Mouse (Mus musculus): ENCODE data around the gene Znhit6. TPM values are rescaled to one million over a fixed set of nuclear protein-coding genes. Genes with fewer than 3 reads are reported as not detected.

The Znhit6 gene
- total RNA-seq, 4 experiments from 2014 or later = 12.3 to 18.3 (median 13.4) TPM

GRCm38 (mm10) chr3:145605437-145606123 is 29.6 kb downstream of the Znhit6 start:
- no peak for DNase-seq (ENCODE audit: low spot score)

GRCm38 (mm10) chr3:145608320-145608719 is 32.3 kb downstream of the Znhit6 start:
- DNase-seq (ENCODE audit: low spot score) = no peak

GRCm38 (mm10) chr3:145612662-145613061 is 36.7 kb downstream of the Znhit6 start:
- DNase-seq (ENCODE audit: low spot score) = no peak

GRCm38 (mm10) chr3:145613234-145613633 is 37.2 kb downstream of the Znhit6 start:
- DNase-seq (ENCODE audit: low spot score) = no peak

- DNase-seq (ENCODE audit: low spot score) = no peak
Measured at GRCm38 (mm10) chr3:145614362-145615115, 38.5 kb downstream of the Znhit6 start.

GRCm38 (mm10) chr3:145618299-145618698 is 42.3 kb downstream of the Znhit6 start:
- no peak for DNase-seq (ENCODE audit: low spot score)

GRCm38 (mm10) chr3:145619621-145620365 is 43.8 kb downstream of the Znhit6 start:
- no peak for DNase-seq (ENCODE audit: low spot score)

GRCm38 (mm10) chr3:145621209-145621608 is 45.2 kb downstream of the Znhit6 start:
- no peak for DNase-seq (ENCODE audit: low spot score)

- DNase-seq (ENCODE audit: low spot score) = no peak
Measured at GRCm38 (mm10) chr3:145623047-145623446, 47.0 kb downstream of the Znhit6 start.

GRCm38 (mm10) chr3:145624786-145625185 is 48.8 kb downstream of the Znhit6 start:
- DNase-seq (ENCODE audit: low spot score) = peak; percentile 51

GRCm38 (mm10) chr3:145625546-145625945 is 49.5 kb downstream of the Znhit6 start:
- no peak for DNase-seq (ENCODE audit: low spot score)

- no peak for DNase-seq (ENCODE audit: low spot score)
Measured at GRCm38 (mm10) chr3:145626063-145626462, 50.1 kb downstream of the Znhit6 start.

GRCm38 (mm10) chr3:145627830-145628229 is 51.8 kb downstream of the Znhit6 start:
- no peak for DNase-seq (ENCODE audit: low spot score)

GRCm38 (mm10) chr3:145628643-145629042 is 52.6 kb downstream of the Znhit6 start:
- no peak for DNase-seq (ENCODE audit: low spot score)

- no peak for DNase-seq (ENCODE audit: low spot score)
Measured at GRCm38 (mm10) chr3:145632888-145633287, 56.9 kb downstream of the Znhit6 start.

- no peak for DNase-seq (ENCODE audit: low spot score)
Measured at GRCm38 (mm10) chr3:145634002-145634710, 58.2 kb downstream of the Znhit6 start.

- no peak for DNase-seq (ENCODE audit: low spot score)
Measured at GRCm38 (mm10) chr3:145640170-145640569, 64.2 kb downstream of the Znhit6 start.

- no peak for DNase-seq (ENCODE audit: low spot score)
Measured at GRCm38 (mm10) chr3:145640583-145640982, 64.6 kb downstream of the Znhit6 start.

GRCm38 (mm10) chr3:145641036-145641685 is 65.2 kb downstream of the Znhit6 start:
- no peak for DNase-seq (ENCODE audit: low spot score)

GRCm38 (mm10) chr3:145641878-145642277 is 65.9 kb downstream of the Znhit6 start:
- DNase-seq (ENCODE audit: low spot score) = no peak

GRCm38 (mm10) chr3:145642861-145643260 is 66.9 kb downstream of the Znhit6 start:
- DNase-seq (ENCODE audit: low spot score) = no peak
